Mouse (Mus musculus) testis, postnatal 14 days (tissue): ENCODE data around the gene Msmb.
"Not testable (repeated sequence)": the region's sequence is repeated elsewhere in the genome, so short reads cannot be mapped to it uniquely, and the experiment has no call there.

Experiments used
- DNase-seq: peaks from one replicate; pipeline ENCODE4 v3.0.0; 2021; ENCODE audit warnings: low spot score

The Msmb gene

GRCm38 (mm10) chr14:32141723-32142122 lies at the start of gene Msmb:
Gene Msmb, plus strand, starts transcription at chr14:32142023.
- DNase-seq: no peak

- no peak for DNase-seq
Measured at GRCm38 (mm10) chr14:32093018-32093417, 48.8 kb upstream of the Msmb start.

- no peak for DNase-seq
Measured at GRCm38 (mm10) chr14:32093500-32094117, 48.2 kb upstream of the Msmb start.

GRCm38 (mm10) chr14:32095646-32096045 lies 46.2 kb upstream of the Msmb start:
- no peak for DNase-seq

- no peak for DNase-seq
Measured at GRCm38 (mm10) chr14:32096740-32097139, 45.1 kb upstream of the Msmb start.

- DNase-seq: no peak
Measured at GRCm38 (mm10) chr14:32097691-32098090, 44.1 kb upstream of the Msmb start.

GRCm38 (mm10) chr14:32098951-32099350 lies 42.9 kb upstream of the Msmb start:
- DNase-seq: no peak

- DNase-seq: no peak
Measured at GRCm38 (mm10) chr14:32103556-32103955, 38.3 kb upstream of the Msmb start.

GRCm38 (mm10) chr14:32105663-32106062 lies 36.2 kb upstream of the Msmb start:
- DNase-seq: no peak

- no peak for DNase-seq
Measured at GRCm38 (mm10) chr14:32106911-32107310, 34.9 kb upstream of the Msmb start.

- DNase-seq: not testable (repeated sequence)
Measured at GRCm38 (mm10) chr14:32112124-32112523, 29.7 kb upstream of the Msmb start.

GRCm38 (mm10) chr14:32120940-32121919 lies 20.6 kb upstream of the Msmb start:
- DNase-seq: no peak

- no peak for DNase-seq
Measured at GRCm38 (mm10) chr14:32121920-32122315, 19.9 kb upstream of the Msmb start.

GRCm38 (mm10) chr14:32124261-32124660 lies 17.6 kb upstream of the Msmb start:
- no peak for DNase-seq

GRCm38 (mm10) chr14:32125256-32125655 lies 16.6 kb upstream of the Msmb start:
- DNase-seq: not testable (repeated sequence)

- DNase-seq: no peak
Measured at GRCm38 (mm10) chr14:32128409-32128808, 13.4 kb upstream of the Msmb start.

GRCm38 (mm10) chr14:32131836-32132235 lies 10.0 kb upstream of the Msmb start:
- no peak for DNase-seq

- DNase-seq: no peak
Measured at GRCm38 (mm10) chr14:32134293-32134692, 7.5 kb upstream of the Msmb start.

- DNase-seq: not testable (repeated sequence)
Measured at GRCm38 (mm10) chr14:32136467-32136866, 5.4 kb upstream of the Msmb start.

- DNase-seq: no peak
Measured at GRCm38 (mm10) chr14:32140359-32140965, 1.4 kb upstream of the Msmb start.

- DNase-seq: no peak
Measured at GRCm38 (mm10) chr14:32144734-32145133, 2.9 kb downstream of the Msmb start.

- no peak for DNase-seq
Measured at GRCm38 (mm10) chr14:32145401-32145800, 3.6 kb downstream of the Msmb start.
